Mouse (Mus musculus) splenic B cell, adult 2 months (primary cell): ENCODE measurements around the gene Fam13a.

Source experiments
- DNase-seq: peaks from one replicate; pipeline ENCODE4 v3.0.0-alpha.2; 2011; ENCODE audit warnings: low read depth, low spot score
- H3K27me3 ChIP-seq: 2 replicates; pipeline ENCODE4 v1.6.1; 2012; ENCODE audit warnings: mild to moderate bottlenecking, low read length, moderate library complexity, mixed read lengths; ENCODE audit not compliant: control insufficient read depth, poor library complexity, insufficient read depth, severe bottlenecking
- H3K36me3 ChIP-seq: 2 replicates; pipeline ENCODE4 v1.6.1; 2012; ENCODE audit warnings: mild to moderate bottlenecking, low read length, moderate library complexity, mixed read lengths; ENCODE audit not compliant: control insufficient read depth, poor library complexity, insufficient read depth, severe bottlenecking

The Fam13a gene

DNA sequence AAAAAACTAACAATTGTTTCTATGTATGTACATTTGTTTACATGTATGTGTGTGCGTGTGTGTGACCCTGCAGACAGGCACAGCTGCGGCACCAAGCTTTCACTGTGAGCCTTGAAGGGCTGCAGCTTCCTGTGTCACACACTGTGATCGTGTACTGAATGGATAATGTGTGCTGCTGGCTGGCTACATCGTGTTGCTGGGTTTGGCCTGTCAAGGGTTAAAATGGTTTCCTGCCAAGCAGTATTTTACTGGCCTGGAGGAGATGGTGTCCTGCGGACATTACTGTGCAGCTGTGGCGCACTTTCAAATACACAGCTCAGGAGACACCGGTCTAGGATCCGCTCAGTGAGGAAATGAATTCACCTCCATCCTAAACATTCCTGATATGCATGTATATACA lies 121.2 kb downstream of the Fam13a start:
- Histone ChIP-seq H3K27me3 (no peaks in the 10 kb centered on the region), H3K36me3 (peaks cover 8% of the 10 kb centered on the region; the same call in 1 of the 2 replicates)
- DNase-seq, result no peak

DNA sequence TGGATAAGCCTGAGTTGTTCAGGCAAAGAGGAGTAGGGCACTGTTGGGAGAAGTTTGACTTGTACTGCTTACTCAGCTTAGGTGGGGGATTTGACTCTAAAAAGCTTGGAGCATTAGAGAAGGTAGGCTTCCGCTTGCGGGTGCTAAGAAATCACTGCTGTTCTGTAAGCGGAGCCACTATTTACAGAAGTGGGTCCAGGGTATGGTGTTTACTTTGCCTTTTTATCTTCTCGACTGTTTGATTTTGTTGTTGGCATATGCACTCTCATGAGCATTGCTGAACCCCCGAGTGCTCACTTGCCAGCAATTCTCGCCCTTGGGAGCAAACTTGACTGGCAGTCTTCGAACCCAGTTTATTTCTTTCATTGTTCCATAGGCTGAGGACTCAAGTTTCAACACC lies 123.8 kb downstream of the Fam13a start:
- no peak for DNase-seq
- H3K36me3 ChIP-seq, result peaks cover 12% of the 10 kb centered on the region; the same call in 1 of the 2 replicates
- H3K27me3 ChIP-seq, result no peaks in the 10 kb centered on the region

DNA sequence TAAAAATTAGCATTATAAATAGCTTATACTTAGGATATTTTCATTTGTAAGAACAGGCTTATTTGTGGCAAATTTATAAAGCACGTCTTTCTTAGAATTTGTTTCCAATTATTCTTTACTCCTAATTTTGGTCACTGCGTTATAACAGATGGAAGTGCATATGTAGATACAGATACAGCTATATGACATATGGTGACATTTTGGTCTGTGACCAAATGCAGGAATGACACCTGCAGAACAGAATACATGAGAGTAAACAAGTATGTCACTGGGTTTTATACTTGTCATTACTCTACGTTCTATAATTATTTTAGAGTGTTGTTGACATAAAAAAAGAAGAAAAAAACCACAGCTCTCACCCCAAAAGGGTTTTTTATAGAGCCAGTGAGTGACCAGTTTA lies 125.3 kb downstream of the Fam13a start:
- peaks cover 12% of the 10 kb centered on the region for H3K36me3 ChIP-seq
- H3K27me3 ChIP-seq, result no peaks in the 10 kb centered on the region
- DNase-seq, result no peak

DNA sequence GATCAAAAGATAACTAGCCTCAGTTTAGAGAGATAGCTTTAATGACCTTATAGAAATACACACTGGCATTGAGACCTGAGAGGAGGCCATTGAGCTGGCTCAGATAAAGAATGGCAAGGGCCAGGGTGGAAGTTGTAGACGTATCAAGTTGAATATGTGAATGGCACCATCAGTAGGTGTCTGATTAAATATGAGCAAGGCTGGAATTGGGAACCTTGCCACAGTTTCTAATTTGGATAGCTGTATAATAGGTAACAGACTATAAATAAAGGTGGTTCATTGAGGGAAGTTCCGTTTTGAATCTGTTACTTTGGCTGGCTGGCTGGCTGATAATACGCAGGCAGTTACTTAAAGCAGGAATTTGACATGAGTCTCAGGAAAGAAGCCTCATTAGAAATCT lies 127.7 kb downstream of the Fam13a start:
- no peaks in the 10 kb centered on the region for H3K27me3 ChIP-seq
- peaks cover 10% of the 10 kb centered on the region for H3K36me3 ChIP-seq

DNA sequence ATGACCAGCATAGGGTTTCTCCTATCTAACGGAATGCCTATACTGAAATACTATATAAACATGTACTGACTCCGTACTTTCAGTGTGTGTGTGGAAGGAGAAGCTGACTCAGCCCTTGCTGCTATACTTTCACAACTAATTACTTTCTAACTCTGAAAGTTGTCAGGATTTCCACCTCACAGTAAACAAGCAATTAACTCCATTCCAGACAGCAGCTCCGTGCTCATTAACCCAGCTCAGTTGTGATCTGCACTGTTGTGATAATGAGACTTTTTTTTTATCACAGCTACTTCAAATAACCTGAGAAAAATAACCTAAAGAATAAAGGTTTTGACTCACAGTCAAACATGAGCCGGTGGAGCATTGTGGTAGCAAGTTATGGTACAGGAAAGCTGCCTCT lies 129.4 kb downstream of the Fam13a start:
- H3K27me3 ChIP-seq, result no peaks in the 10 kb centered on the region
- DNase-seq, result no peak
- peaks cover 11% of the 10 kb centered on the region for H3K36me3 ChIP-seq

More for the DNA sequence above, 127.7 kb downstream of the Fam13a start:
- no peak for DNase-seq

DNA sequence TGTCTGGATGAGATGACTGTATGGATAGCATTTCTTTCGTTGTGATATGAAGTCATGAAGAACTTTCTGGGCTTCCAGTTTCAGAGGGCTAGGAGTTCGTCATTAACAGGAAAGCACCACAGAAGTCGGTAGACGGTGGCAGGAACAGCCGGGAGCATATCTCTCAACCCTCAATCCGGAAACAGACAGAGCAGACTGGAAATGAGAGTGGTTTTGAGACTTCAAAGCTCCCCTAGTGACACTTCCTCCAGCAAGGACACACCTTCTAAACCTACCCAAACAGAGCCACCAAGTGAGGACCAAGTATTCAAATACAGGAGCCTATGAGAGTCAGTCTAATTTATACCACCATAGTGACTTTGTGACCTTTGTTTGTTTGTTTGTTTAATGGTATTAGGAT lies 131.0 kb downstream of the Fam13a start:
- Histone ChIP-seq H3K36me3 (peaks cover 19% of the 10 kb centered on the region), H3K27me3 (no peaks in the 10 kb centered on the region)
- no peak for DNase-seq

DNA sequence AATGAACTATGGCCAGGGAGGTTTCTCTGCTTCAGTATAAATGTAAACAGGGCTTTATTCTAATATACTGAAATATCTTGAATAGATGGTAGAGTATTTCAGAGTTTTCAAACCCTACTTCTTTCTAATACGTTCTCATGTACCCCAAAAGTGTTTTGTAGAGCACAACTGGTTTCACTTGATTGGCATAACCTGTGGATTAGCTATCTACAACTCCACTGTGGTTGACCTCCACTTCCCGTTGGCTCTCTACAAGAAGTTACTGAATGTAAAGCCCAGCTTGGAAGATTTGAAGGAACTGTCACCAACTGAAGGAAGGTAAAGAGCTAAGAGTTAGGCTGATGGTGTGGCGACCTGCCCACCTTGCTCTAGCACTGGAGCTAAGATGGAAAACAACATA lies 134.4 kb downstream of the Fam13a start:
- H3K27me3 ChIP-seq, result no peaks in the 10 kb centered on the region

DNA sequence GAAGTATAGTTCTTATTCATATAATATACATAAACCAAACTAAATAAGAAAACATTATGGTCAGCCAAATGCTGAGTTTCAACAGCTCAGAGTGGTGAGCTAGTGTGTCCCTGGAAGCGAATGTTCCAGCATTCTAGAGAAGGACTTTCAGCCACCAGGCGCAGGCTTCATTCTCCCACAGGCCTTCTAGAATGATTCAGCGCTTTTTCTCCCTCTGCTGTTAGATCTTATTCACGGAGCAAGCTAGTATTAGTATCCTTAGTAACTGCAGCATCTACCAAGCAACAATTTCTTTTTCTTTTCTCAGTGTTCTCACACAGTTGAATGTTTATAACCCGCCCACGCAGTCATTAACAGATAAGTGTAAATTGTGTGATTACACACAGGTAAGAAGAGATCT lies 142.1 kb downstream of the Fam13a start:
- H3K27me3 ChIP-seq, result no peaks in the 10 kb centered on the region
- peaks cover 2% of the 10 kb centered on the region for H3K36me3 ChIP-seq
- DNase-seq, result no peak

More for the DNA sequence above, 134.4 kb downstream of the Fam13a start:
- DNase-seq, result no peak
- peaks cover 12% of the 10 kb centered on the region for H3K36me3 ChIP-seq
